Mouse (Mus musculus): Measurements from ENCODE around the gene Prkcg.

Gene Prkcg

GRCm38 (mm10) chr7:3365547-3366279, 76.7 kb downstream of the Prkcg start:
- in situ Hi-C loops (cut with MseI, MboI), result no loop called here

GRCm38 (mm10) chr7:3366705-3367516, 77.9 kb downstream of the Prkcg start:
- in situ Hi-C loops (cut with MseI, MboI), result no loop called here

- in situ Hi-C loops (cut with MseI, MboI), result no loop called here
These were observed 78.6 kb downstream of the Prkcg start for GRCm38 (mm10) chr7:3367569-3367968.

GRCm38 (mm10) chr7:3368311-3368710, 79.3 kb downstream of the Prkcg start:
- in situ Hi-C loops (cut with MseI, MboI), result no loop called here

- in situ Hi-C loops (cut with MseI, MboI), result no loop called here
These were observed 80.2 kb downstream of the Prkcg start for GRCm38 (mm10) chr7:3369189-3369588.

- in situ Hi-C loops (cut with MseI, MboI), result no loop called here
These were observed 81.4 kb downstream of the Prkcg start for GRCm38 (mm10) chr7:3370407-3370806.

- in situ Hi-C loops (cut with MseI, MboI), result no loop called here
These were observed 83.4 kb downstream of the Prkcg start for GRCm38 (mm10) chr7:3372376-3372775.

- in situ Hi-C loops (cut with MseI, MboI), result no loop called here
These were observed 84.8 kb downstream of the Prkcg start for GRCm38 (mm10) chr7:3373754-3374153.

- in situ Hi-C loops (cut with MseI, MboI), result no loop called here
These were observed 87.9 kb downstream of the Prkcg start for GRCm38 (mm10) chr7:3376831-3377230.
